Mouse (Mus musculus) liver, adult 2 months (tissue): ENCODE measurements around the gene Cerk. TPM values are rescaled to one million over a fixed set of nuclear protein-coding genes. Genes with fewer than 3 reads are reported as not detected.
"Not testable (repeated sequence)": the region's sequence is repeated elsewhere in the genome, so short reads cannot be mapped to it uniquely, and the experiment has no call there.

Experiments
- DNase-seq: peaks from one replicate; pipeline ENCODE4 v3.0.0-alpha.2; 2011; ENCODE audit warnings: low read depth, low spot score; ENCODE audit errors: extremely low read depth
- H3K27ac ChIP-seq: fragments of 200-500 bp; replicated peaks from 2 replicates; pipeline ENCODE4 v1.5.1; 2012; ENCODE audit warnings: low read depth, mild to moderate bottlenecking, control low read depth, inconsistent platforms, low read length; ENCODE audit not compliant: insufficient read depth
- H3K27me3 ChIP-seq: fragments of 200-500 bp; 2 replicates; pipeline ENCODE4 v1.6.1; 2012; ENCODE audit warnings: mild to moderate bottlenecking, moderate library complexity, low read length, inconsistent platforms; ENCODE audit not compliant: control insufficient read depth, insufficient read depth
- H3K36me3 ChIP-seq: fragments of 200-500 bp; 2 replicates; pipeline ENCODE4 v1.6.1; 2012; ENCODE audit warnings: low read length, inconsistent platforms; ENCODE audit not compliant: control insufficient read depth, insufficient read depth
- H3K4me1 ChIP-seq: fragments of 200-500 bp; 2 replicates; pipeline ENCODE4 v1.6.1; 2011; ENCODE audit warnings: low read length; ENCODE audit not compliant: control insufficient read depth, insufficient read depth
- H3K4me3 ChIP-seq: fragments of 200-500 bp; 2 replicates; pipeline ENCODE4 v1.5.1; 2011; ENCODE audit warnings: low read depth, mild to moderate bottlenecking, control low read depth, low read length, moderate library complexity; ENCODE audit not compliant: insufficient read depth
- H3K79me2 ChIP-seq: fragments of 200-500 bp; 2 replicates; pipeline ENCODE4 v1.6.1; 2012; ENCODE audit warnings: inconsistent platforms, mild to moderate bottlenecking, low read length, moderate library complexity; ENCODE audit not compliant: control insufficient read depth, insufficient read depth
- H3K9ac ChIP-seq: fragments of 200-500 bp; 2 replicates; pipeline ENCODE4 v1.6.1; 2012; ENCODE audit warnings: low read depth, mild to moderate bottlenecking, control low read depth, inconsistent platforms, low read length
- CTCF ChIP-seq: fragments of 200-500 bp; IDR thresholded peaks from 2 replicates; pipeline ENCODE4 v1.5.1; 2011; ENCODE audit warnings: low read depth, low read length, control low read depth
- POLR2A ChIP-seq: fragments of 200-500 bp; IDR thresholded peaks from 2 replicates; pipeline ENCODE4 v1.6.1; 2011; ENCODE audit warnings: low read length, control low read depth; ENCODE audit not compliant: insufficient read depth; ENCODE audit errors: extremely low read depth
- WGBS: fragments of 180-500 bp; shearing (Covaris S2); methylation state at CpG from one replicate; pipeline ENCODE4 v1.1.7; 2018; 5-methylcytosine and 5-hydroxymethylcytosine counted together
- polyA plus RNA-seq: library from polyadenylated mRNA; depleted of rRNA; stranded (reverse); fragments of >200 nt; gene quantifications from 2 replicates; pipeline ENCODE4 v1.2.3, GENCODE M21; 2012
- total RNA-seq: library from RNA; depleted of rRNA; stranded (reverse); fragments of >200 nt; gene quantifications from 2 replicates; pipeline ENCODE4 v1.2.3, GENCODE M21; 2014

Cerk gene
- total and polyA plus RNA-seq, 2 experiments: 2.7 to 3.0 TPM

DNA sequence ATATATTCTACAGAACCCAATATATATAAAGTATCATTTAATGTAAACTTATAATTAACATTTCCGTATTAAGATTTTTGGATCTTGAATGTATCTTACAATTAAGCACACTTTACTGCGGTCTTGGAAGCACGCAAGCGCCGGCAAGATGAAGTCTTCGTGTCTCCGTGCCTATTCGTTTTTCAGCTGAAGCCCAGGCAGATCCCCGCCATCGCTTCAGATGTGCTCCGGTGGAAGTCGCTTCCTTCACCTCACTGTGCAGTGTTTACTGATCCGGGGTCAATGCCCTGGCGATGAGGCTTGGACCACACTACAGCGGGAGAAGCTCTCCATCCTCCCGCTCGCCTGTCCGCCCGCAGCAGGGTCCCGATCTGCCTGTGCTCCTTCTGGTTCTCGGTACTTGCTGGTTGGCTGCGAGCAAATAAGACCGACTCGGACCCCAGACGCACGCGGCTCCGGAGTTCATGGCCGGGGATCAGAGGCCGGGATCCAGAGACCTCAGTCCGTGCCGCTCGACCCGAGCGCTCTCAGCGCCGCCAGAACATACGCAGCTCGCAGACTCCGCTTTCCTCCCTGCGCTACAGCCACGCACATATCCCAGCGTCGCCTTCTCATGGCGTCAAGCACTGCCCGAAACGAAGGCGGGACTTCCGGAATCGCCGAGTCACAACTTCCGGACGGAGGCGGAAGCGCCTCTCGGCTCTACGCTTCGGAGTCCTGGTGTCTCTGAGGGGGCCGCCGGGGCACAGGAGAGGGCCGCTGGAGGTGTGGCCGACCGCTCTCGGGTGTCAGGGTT is 28.0 kb upstream of the Cerk start, which contains the start of gene Tbc1d22a:
Gene Tbc1d22a, plus strand, starts transcription at position 707 of the 796 bp plus-strand sequence.
- Histone ChIP-seq H3K4me1 (peaks cover 7% of the 10 kb centered on the region), H3K36me3 (no peaks in the 10 kb centered on the region), H3K27ac (peak within 1 kb of the TSS; percentile 88), H3K27me3 (no peaks in the 10 kb centered on the region), H3K79me2 (peaks cover 19% of the 10 kb centered on the region; the same call in 1 of the 2 replicates), H3K4me3 (peak within 1 kb of the TSS; percentile 86), H3K9ac (peak within 1 kb of the TSS; percentile 88)
- peak; percentile 81 for DNase-seq
- TF ChIP-seq CTCF: no peak
- peak; percentile 51; the same call in 1 of the 2 replicates for TF ChIP-seq POLR2A
- under 1% methylated on average over 64 of the region's 64 CpGs for WGBS

DNA sequence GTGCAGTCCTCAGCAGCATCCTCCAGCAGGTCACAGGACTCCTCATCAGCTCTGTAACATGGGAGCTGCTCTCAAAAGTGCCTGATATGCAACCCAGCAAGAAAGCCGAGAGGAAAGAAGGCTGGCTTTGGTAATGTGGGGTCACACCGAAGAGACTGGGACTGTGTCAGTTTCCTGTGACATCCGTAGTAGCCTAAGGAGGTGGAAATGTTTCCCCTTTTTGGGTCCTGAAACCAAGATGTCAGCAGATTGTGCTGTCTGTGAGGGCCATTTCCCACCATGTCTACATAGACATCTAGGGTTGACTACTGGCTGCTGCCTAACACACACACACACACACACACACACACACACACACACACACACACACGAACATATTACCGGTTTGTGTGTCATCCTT is 26.3 kb upstream of the Cerk start:
- H3K4me3 ChIP-seq, H3K27ac ChIP-seq: not testable (repeated sequence)
- 75% methylated on average over 5 of the region's 5 CpGs for WGBS

DNA sequence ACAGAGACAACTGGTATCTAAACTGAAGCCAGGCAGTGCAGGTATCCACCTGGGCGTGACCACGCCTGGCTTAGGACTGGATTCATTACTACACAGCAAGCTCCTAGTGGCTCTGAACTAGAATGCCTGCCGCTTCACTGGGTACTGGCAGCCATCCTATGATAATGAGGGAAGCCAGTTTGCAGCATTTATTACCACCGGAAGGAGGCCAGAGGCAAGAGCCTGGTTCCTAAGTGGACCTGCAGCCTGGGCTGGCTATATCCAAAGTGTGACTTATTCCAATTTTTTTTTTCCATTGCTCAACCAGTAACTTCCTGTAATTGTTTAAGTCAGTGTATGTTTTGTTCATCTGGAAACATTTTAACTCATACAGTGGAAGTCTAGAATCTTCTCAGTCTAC is 20.4 kb upstream of the Cerk start:
- Histone ChIP-seq H3K9ac (no peak overlapping the region), H3K79me2 (no peaks in the 10 kb centered on the region), H3K36me3 (no peaks in the 10 kb centered on the region), H3K4me3 (no peak overlapping the region), H3K27ac (no peak overlapping the region), H3K4me1 (no peaks in the 10 kb centered on the region), H3K27me3 (no peaks in the 10 kb centered on the region)
- DNase-seq: no peak
- WGBS: 50% methylated on average over 4 of the region's 4 CpGs
- TF ChIP-seq POLR2A: no peak
- no peak for TF ChIP-seq CTCF

More for the DNA sequence above, 26.3 kb upstream of the Cerk start:
- H3K36me3 ChIP-seq, H3K9ac ChIP-seq, H3K27me3 ChIP-seq, H3K4me1 ChIP-seq: not testable (repeated sequence)
- H3K79me2 ChIP-seq: peaks cover 14% of the 10 kb centered on the region; the same call in 1 of the 2 replicates
- DNase-seq: peak; percentile 43

DNA sequence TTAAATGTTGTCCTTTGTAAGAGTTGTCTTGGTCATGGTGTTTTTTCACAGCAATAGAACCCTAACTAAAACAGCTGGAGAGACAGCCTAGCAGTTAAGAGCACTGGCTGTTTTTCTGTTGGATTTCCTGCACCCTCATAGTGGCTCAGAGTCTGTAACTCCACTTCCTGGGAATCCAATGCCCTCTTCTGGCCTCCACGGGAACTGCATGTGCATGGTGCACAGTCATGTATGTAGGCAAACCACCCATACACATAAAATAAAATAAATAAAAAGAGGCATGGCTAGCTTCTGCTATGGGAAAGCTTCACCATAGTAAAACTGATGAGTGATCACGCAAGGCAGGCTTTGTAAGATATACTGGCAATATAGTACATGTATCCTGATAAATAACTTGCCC is 19.4 kb upstream of the Cerk start:
- no peaks in the 10 kb centered on the region for H3K79me2 ChIP-seq
- no peak overlapping the region for H3K27ac ChIP-seq
- TF ChIP-seq POLR2A (no peak), CTCF (peak; percentile 74; the same call in 1 of the 2 replicates)
- no peak overlapping the region for H3K9ac ChIP-seq
- peak; percentile 52 for DNase-seq
- no peak overlapping the region for H3K4me3 ChIP-seq
- 0 out of 2 replicates have a peak, but pooled peaks cover 2% of the 10 kb centered on the region for H3K4me1 ChIP-seq
- no peaks in the 10 kb centered on the region for H3K36me3 ChIP-seq
- 55% methylated on average over 2 of the region's 2 CpGs for WGBS
- H3K27me3 ChIP-seq: no peaks in the 10 kb centered on the region

DNA sequence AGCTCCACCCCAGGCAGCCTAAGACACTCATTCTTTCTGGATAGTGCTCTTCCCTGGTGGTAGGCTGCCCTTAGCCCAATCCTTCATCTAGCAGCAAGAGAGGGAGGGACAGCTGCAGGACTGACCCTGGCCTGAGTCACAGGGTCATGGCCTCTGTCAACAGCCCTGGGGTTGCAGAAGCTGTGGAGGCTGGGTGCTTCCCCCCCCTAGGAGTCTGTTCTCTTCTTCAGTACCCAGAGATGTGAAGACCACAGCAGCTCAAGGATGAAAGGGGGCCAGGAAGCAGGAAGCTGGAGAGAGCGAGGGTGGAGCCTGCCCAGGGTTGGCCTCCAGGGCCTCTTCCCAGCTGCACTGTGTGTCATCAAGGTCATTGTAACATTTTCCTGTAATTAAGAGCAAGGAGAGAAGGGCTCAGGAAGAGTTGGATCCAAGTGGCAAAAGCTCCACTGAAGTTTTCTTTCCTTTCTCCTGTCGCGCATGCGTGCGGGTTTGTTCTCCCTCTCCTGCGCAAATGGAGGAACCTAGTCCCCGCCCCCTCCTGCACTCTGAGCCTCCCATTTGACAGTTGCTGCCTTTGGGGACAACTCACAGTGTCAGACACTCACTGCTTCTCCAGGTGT is 18.1 kb upstream of the Cerk start:
- H3K79me2 ChIP-seq: no peaks in the 10 kb centered on the region
- no peak for TF ChIP-seq POLR2A
- TF ChIP-seq CTCF: no peak
- 0 out of 2 replicates have a peak, but pooled peaks cover 2% of the 10 kb centered on the region for H3K4me1 ChIP-seq
- peak; percentile 29 for DNase-seq
- H3K9ac ChIP-seq: no peak overlapping the region
- 65% methylated on average over 7 of the region's 7 CpGs for WGBS
- no peak overlapping the region for H3K4me3 ChIP-seq
- peak overlapping the region; percentile 15; the same call in 1 of the 2 replicates for H3K27ac ChIP-seq
- H3K36me3 ChIP-seq: no peaks in the 10 kb centered on the region
- no peaks in the 10 kb centered on the region for H3K27me3 ChIP-seq
